Mouse (Mus musculus): ENCODE data around the gene Ube2h. TPM values are rescaled to one million over a fixed set of nuclear protein-coding genes. Genes with fewer than 3 reads are reported as not detected.

The Ube2h gene
- 40.1 and 45.3 TPM in 2 replicates for polyA plus RNA-seq (2015; fragmentation: Nextera tagmentation; extraction: Ambion mirVana)

DNA sequence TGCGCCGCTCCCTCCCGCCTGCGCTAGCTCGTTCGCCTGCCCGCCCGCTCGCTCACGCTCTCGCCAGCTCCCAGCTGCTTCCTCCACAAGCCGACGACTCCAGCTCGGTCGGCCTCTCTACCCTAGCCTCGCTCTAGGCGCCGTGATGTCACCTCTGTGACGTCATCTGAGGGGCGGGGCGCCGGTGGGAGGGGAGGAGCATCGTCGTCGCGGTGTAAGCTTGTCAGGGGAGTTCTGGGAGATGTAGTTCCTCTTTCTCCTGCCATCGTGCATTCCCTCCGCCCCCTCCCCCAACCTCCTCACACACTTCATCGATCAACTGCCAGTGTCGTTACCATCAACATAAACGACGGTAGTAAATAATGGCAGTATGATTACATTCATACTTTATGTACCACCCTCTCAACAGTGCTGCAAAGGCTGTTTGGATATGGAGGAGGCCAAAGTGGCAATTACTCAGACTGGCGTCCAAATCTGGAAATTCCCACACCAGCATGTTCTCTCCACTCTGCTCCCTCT lies at the start of gene Ube2h:
TSS of gene Ube2h (minus strand) at position 141 of the 519 bp plus-strand sequence.

MicroRNA genes within 50 kb of the gene (microRNA counts, 519-probe panel; counts per million panel counts)
- microRNA mmu-miR-182 (2,430 counts per million, percentile 33 among the panel's probes with 10 or more counts), microRNA mmu-miR-183 (3,514 counts per million, percentile 60 among the panel's probes with 10 or more counts), microRNA mmu-miR-96 (4,083 counts per million, percentile 74 among the panel's probes with 10 or more counts)

Small RNA genes lying within 50 kb of the gene (microRNA-seq; reads per million reads assigned to microRNA genes)
- gene Mir182 (3,628 reads per million, percentile 86 among the genes with 10 or more reads in this experiment), gene Mir183 (1,774 reads per million, percentile 79 among the genes with 10 or more reads in this experiment), gene Mir96 (1,102 reads per million, percentile 75 among the genes with 10 or more reads in this experiment)

Other genes with a start within 250 kb of the Ube2h start
- 20.8 and 21.1 TPM in 2 replicates for gene Zc3hc1, start 86.5 kb upstream of the Ube2h start, polyA plus RNA-seq (2015; fragmentation: Nextera tagmentation; extraction: Ambion mirVana)
- gene Klhdc10, start 97.3 kb upstream of the Ube2h start, polyA plus RNA-seq (2015; fragmentation: Nextera tagmentation; extraction: Ambion mirVana): 5.3 and 5.6 TPM in 2 replicates
- gene Tmem209, start 205.2 kb upstream of the Ube2h start, polyA plus RNA-seq (2015; fragmentation: Nextera tagmentation; extraction: Ambion mirVana): 14.9 and 15.1 TPM in 2 replicates
- gene Ssmem1, start 205.3 kb upstream of the Ube2h start, polyA plus RNA-seq (2015; fragmentation: Nextera tagmentation; extraction: Ambion mirVana): not detected in 2 replicates
- gene Cpa2, start 237.0 kb upstream of the Ube2h start, polyA plus RNA-seq (2015; fragmentation: Nextera tagmentation; extraction: Ambion mirVana): 2.1 and 3.9 TPM in 2 replicates